Mouse (Mus musculus): ENCODE measurements around the gene Rorb.

DNA sequence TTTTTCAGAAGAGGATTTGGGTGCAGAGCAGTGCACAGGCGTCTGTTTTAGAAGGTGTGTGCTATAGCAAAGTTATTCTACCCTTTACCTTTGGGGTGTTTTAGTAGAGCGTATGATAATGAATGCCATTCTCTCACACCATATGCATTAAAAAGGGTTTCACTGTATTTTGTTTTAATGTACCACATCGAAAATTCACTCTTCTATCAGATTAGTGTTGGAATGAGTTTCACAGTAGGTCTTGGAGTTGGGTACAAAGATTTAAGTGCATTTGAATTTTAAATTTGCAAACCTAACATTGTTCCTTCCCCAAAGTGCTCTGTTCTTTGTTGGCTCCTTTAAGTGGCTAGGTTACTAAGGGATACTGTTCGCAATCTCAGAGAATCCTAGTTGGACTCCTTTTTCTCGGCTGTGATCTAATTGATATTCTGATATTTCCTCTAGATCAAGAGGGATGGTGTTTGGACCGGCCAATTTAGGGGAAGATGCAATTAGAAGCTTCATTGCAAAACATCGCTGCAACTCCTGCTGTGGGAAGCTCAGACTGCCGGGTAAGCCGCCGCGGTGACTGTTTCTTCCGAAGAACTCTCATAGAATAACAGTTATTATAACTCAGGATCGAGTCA lies 222.4 kb downstream of the Rorb start:
- TF ChIP-seq GATA1 (IDR thresholded peaks at IDR 0.05; ENCODE audit: low read length): no peak
- no peak for TF ChIP-seq TAL1 (IDR thresholded peaks at IDR 0.05; ENCODE audit: low read length)
